Mouse (Mus musculus) WW6 (cell line): ENCODE results near the gene Mfng.

Experiments
- DNase-seq: peaks from one replicate; pipeline ENCODE4 v3.0.0-alpha.2; 2013; ENCODE audit warnings: low read depth, low spot score

Mfng gene

DNA sequence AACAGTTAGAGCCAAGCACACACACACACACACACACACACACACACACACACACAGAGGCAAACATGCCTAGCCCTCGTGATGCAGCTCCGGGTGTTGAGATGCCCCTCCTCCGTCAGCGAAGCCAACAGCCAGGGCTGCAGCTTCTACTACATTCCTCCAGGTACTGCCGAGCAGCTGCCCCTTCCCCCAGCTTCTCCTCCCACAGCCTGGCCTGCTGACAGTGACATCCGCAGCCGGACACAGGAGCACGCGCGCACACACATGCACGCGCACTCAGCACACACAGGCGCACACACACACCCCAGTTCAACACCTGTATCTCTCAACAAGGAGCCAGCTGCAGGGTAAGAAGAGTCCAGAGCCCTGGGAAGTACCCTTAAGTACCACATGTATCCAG lies 56.3 kb downstream of the Mfng start:
- DNase-seq, result no peak

GRCm38 (mm10) chr15:78715856-78716255 lies 57.4 kb downstream of the Mfng start:
- no peak for DNase-seq

GRCm38 (mm10) chr15:78713751-78714150 lies 59.5 kb downstream of the Mfng start:
- no peak for DNase-seq

DNA sequence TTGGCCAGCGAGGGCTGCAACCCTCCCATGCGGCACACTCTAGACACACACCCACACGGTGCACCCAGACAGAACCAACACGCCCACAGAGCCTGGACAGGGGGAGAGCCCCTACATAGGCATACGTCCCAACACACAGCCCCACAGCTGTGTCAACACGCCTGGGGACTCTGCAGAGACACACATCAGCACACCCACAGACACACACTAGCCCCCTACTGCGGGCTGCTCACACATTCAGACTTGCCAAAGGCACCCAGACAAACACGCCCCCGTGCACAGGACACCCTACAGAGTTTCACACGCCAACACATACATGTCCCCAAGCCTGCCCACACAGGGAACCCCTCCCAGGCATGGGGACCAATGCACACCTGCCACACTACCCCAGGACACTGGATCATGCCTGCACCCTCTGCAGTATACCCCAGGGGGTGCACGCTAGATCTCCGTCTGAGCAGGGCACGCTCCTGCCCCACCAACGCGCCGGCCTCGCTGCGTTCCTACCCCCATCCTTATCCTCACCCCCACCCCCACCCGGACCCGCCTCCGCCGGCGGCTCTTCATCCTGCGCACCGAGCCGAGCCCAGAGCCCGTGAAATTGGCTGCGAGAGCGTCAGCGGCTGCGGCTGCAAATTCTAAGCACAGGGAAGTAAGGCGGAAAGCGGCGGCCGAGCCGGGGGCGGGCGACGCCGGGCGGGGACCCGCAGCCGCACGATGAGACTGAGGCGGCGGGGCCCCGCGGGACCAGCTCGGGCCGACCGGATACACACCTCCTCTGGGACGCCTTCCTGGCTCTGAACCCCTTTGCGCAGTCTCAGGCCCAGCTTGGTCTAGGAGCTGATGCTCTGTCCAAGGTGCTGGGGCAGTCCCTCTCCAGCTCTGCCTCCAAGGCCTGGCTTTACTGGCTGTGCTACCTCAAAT lies 60.7 kb downstream of the Mfng start:
- DNase-seq, result peak; percentile 57

DNA sequence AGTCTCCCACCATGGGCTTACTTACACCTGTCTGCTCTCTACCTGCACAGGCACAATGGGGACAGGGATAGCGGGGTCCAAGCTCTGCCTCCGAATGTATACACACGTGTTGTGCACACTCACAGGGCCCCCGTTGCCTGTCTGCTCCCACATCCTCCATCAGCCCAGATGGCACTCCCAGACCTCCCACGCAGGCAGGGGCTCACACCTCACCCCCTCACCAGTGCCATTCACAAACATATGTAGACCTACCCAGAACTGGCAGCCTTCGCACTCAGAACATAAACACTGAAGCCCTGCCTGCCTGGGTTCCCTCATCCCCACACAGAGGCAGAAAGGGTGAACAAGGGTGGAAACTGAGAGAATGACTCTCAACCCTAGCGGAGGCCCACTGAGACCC lies 61.3 kb downstream of the Mfng start:
- DNase-seq, result no peak

GRCm38 (mm10) chr15:78710634-78711033 lies 62.6 kb downstream of the Mfng start:
- no peak for DNase-seq

GRCm38 (mm10) chr15:78709767-78710166 lies 63.5 kb downstream of the Mfng start:
- DNase-seq, result no peak

DNA sequence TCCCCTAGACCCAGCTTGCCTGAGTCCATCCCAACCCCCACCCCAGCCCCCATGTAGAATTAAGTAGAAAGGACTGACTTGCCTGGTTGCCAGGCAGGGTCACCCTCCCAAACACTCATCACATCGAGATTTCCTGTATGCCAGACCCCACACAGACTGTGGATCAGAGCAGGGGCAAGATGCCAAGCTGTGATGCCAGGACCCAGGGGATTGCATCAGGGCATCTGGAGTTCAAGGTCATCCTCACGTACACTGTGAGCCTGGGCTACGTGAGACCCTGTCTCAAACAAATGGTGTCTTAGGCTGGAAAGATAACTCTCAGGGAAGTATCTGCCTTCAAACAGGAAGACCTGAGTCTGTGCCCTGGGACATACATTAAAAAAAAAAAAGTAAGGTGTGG lies 66.6 kb downstream of the Mfng start:
- DNase-seq, result no peak
